Mouse (Mus musculus): ENCODE measurements around the gene Nutm1.

Nutm1 gene

DNA sequence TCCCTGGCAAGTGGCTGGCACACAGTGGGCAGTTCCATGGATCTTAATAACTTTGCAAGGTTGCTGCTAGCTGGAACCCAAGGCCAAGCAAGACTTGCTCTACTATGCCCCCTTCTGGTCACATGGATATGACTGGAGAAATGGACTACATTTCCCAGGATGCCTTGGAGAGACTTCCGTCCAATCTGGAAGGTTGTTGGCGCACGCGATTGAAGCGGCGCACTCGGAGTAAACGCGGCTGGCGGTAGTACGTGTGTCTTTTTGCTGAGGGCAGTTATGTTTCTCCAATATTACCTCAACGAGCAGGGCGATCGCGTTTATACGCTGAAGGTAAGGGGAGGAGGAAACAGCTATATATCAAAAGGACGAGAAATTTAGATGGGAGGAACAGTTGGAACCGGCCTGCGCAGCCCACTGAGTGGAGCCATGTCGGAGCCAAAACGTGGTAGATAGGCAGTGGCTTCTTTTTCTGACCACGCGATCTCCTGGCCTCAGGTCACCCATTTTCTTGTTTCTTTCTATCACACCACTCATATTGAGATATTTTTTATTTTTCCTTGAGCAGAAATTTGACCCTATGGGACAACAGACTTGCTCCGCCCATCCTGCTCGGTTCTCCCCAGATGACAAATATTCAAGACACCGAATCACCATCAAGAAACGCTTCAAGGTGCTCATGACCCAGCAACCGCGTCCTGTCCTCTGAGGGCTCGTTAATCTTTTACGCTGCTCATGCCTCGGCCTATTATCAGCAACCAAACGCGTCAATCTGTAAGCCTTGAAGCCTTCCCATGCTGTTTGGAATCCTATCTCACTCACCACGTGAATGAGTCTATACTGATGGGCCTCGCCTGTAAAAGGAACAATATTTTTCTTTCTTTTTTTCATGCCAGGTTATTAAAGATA, 2.9 kb upstream of the Nutm1 start, which contains the start of gene Nop10:
Gene Nop10, plus strand, starts transcription at position 179 of the 906 bp plus-strand sequence.
- peak; percentile 84 for DNase-seq (ENCODE audit: low read depth, low spot score)

DNA sequence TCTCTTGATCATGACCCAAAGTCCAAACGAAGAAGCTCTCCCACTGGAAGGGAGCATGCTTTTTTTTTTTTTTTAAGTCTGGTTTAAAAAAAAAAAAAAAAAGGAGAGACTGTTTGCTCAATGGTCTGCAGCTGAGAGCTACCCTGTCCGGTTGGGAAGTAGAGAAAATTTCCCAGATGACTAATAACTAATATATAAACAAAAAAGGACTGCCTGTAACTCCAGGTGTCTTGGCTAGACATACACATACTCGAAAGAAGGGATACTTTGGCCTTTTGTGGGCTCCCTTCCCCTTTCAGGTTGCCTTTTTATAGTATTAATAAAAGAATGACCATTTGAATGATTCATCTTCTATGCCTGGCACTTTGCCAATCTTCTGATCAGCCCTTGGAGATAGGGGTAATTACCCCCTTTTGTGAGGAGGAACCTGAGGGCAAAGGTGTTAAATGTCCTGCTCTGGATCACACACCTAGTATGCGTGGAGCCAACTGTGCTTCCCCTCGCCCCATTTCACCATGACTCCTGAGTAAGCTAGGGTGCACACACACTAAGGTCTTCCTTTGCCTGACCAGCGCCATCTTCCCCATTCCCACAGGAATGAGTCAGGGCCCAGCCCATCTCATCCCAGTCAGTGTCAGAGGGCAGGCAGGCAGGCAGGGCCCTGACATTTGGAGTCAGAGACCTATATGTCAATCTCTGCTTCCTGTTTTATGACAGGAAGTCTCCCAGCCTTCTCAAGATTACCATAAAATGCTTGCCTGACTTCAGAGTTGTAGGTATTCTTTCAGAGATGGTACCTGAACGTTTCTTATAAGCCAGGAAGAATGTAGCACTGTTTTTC, 4.2 kb downstream of the Nutm1 start:
- DNase-seq (ENCODE audit: low read depth, low spot score), result no peak

DNA sequence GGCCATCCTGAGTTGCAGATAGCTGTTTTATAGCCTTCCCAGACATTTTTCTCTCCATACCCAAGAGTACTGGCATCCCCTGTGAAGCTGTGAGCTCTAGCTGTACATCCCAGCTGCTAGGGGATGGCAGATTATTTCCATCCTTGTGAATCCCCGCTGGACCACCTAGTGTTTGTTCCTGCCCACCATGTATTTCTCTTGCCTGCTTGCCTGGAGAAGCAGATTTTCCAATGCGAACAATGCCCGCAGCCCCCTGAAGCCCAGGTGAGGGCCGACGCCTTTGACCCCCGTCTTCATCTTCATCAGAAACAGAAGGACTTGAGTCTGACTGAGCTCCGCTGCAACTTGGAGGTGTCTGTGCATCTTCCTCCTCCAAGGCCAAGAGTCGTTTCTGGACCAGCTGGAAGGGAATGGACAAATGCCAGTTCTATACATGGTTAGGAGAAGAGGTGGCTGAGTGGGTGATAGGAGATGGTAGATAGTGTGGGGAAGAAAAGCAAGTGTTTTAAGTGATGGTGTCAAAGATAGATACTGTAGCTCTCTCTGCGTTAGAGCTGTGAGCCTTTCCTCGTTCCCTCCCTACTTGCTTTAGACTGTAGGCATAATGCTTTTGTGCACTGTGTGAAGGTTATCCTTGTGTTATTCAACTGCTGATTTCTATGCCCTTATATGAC, 9.2 kb downstream of the Nutm1 start:
- no peak for DNase-seq (ENCODE audit: low read depth, low spot score)

DNA sequence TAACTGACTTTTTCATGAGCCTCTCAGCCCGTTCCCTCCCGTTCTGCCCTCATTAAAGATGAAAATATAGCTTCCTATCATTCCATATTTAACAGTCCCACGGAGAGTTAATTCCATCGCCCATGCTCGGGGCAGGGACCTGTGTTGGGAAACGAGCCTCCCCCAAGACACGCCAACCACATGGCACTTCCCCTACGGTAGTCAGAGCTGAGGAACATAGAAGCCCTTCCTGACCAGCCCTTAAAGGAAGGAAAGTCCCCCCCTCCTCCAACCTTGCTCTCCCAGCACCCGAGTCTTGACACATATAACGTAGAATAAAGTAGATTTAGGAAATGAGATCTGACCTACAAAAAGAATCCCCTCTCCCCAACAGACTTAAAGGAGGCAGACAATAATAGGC, 11.8 kb downstream of the Nutm1 start:
- DNase-seq (ENCODE audit: low read depth, low spot score), result no peak

DNA sequence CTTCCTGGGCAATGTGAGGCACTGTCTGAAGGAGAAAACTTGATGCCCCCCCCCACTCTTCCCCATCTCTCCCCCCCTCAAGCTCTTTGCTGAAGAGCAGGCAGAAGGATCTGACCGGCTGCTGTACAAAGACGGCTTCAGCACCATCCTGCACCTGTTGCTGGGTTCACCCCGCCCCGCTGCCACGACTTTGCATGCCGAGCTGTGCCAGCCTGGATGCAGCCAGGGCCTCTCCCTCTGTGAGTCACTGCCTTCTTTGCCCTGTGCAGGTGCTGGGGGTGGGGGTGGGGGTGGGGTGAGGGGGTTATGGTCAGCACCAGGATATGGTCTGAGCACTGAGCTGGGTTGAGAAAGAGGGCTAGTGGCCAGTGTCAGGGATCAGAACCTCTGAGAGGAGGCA, 12.9 kb downstream of the Nutm1 start:
- DNase-seq (ENCODE audit: low read depth, low spot score), result no peak

DNA sequence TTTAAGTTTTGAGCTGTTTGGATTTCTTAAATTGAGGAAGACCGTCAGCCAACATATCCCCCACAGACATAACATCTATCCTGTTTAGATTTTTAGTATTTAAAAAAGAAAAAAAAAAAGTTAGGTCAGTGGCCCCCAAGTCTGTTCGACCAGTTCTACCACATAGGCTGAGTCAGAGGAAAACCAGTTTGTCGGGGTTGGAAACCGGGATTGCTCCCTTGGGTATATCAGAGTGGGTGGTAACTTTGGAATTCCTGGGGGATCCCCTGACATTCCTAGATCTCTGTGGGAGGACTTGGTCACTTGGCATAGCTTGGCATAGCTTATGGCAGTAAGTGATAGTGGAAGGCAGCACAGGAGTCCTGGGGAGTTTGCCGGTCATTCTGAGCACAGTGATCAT, 13.8 kb downstream of the Nutm1 start:
- DNase-seq (ENCODE audit: low read depth, low spot score), result no peak

DNA sequence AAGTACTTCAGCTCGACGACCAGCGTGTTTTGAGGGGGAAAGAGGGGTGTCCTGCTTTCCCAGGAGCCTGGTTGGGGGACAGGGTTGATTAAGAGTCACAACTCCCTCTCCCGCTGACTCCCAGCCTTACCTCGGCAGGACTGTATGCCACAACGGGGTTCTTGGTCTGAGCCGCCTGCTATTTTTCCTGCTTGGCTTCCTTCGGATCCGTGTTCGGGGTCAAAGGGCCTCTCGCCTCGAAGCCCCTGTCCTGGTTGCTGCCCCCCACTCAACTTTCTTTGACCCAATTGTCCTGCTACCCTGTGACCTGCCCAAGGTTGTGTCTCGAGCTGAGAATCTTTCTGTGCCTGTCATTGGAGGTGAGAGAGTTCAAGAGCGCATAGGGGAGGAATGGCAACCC, 17.3 kb downstream of the Nutm1 start:
- DNase-seq (ENCODE audit: low read depth, low spot score), result no peak

DNA sequence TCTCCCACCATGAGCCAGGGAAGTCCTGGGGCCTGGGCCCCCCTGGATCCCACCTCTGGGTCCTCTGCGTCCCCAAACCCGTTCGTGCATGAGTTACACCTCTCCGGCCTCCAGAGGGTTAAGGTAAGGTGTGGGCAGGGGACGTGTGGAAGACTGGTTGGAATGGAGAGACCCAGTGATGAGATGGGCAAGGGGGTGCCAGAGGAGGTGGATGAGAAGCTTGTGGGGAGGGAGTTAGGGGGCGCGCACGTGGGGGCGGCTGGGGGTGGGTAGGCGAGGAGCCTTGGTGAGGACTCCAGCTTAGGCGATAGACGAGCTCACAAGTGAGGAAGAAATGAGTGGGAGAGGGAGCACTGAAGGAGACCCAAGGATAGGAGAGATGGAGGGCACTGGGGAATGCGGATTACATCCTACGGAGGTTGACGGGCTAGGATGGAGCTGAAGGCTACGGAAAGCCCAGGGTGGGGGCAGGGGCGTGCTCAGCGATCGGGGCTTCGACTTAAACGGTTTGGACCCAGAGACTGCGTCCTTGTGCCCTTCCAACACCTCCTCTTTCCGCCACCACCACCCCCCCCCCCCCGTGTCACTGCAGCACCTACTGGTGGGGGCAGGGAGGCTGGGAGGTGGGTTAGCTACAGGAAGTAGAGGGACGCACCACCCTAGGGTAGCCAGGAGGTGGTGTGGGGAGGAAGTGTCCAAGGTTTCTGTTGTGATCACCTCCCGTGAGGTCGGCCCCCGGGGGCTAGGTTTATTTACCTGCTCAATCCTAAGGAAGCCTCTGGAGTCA, 19.0 kb downstream of the Nutm1 start:
- peak; percentile 13 for DNase-seq (ENCODE audit: low read depth, low spot score)

DNA sequence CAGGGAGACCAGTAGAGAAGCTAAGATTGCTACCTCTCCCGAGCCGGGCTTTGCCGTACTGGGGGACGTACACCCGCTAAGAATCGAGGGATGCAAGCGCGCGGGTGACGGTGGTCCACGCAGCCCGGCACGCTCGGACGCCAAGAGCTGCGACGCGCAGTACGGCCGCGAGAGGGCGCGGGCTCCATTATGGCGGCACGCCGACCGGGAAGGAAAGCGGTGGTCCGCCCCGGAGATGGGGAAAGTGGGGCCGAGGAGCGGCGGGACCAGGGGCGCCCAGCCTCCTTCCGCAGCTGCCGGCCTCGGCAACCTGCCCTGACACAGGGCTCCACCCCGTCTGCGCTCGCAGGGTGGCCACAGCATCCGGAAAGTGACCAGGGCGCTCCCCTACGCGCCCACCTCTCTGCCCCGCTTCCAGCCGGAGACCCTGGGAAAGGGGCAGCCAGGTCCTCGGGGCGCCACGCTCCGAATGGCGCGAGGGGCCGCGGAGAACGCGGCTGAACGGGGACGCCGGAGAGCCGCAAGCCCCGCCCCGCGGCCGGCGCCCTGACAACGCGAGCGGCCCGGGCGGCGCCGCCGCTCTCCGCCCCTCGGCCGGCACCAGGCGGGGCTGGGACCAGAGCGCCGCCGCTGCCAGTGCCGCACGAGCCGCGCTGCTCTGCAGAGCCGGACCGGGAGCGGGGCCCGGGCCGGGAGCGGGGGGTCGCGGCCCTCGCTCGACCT, 19.7 kb downstream of the Nutm1 start, which contains the start of gene Lpcat4:
Gene Lpcat4, plus strand, starts transcription at position 257 of the 723 bp plus-strand sequence.
- peak; percentile 65 for DNase-seq (ENCODE audit: low read depth, low spot score)

DNA sequence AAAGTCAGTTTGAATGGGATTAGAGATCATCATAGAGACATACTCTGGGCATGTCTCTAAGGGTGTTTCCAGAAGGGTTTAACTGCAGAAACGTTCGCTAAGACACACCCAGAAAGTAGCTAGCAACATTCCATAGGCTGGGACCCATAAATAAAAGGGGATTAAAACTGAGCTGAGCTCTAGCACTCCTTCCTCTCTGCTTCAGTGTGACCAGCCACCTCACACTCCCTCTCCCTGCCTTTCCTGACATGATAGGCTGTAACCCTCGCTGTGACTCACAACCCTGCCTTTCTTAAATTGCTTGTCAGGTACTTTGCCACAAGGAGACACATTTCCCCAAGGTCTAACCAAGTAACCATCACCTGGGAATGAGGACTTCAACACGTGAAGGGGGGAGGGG, 21.1 kb downstream of the Nutm1 start:
- no peak for DNase-seq (ENCODE audit: low read depth, low spot score)

DNA sequence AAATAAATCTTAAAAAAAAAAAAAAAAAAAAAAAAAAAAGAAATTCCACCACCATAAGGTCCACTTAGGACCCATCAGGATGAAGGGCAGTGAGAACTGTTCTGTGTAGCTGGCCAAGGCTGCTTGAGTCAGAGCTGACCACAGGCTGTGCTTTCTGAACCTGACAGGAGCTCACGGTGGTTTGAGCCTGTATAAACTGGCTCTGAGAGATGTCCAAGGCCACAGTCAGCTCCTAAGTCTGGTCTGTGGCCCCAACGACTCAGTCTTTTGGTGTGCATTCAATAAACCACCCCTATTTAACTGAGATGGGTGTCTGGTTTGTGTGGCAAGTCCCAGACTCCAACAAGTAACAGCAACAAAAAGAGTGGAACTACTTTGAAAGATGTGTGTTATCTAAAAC, 22.5 kb downstream of the Nutm1 start:
- no peak for DNase-seq (ENCODE audit: low read depth, low spot score)

DNA sequence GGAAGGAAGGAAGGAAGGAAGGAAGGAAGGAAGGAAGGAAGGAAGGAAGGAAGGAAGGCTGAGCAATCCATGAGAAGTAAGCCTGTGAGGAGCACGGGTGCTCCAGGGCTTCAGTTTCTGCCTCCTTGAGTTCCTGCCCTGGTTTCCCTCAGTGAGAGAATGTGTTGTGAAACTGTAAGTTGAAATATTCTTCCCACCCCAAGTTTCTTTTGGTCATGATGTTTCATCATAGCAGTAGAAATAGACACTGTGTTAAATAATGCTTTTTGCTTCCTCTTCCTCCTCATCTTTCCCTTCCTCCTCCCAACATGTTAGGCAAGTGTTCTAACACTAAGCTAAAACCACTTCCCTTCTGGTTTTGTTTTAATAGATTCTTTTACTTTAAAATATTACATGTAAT, 26.5 kb downstream of the Nutm1 start:
- no peak for DNase-seq (ENCODE audit: low read depth, low spot score)

DNA sequence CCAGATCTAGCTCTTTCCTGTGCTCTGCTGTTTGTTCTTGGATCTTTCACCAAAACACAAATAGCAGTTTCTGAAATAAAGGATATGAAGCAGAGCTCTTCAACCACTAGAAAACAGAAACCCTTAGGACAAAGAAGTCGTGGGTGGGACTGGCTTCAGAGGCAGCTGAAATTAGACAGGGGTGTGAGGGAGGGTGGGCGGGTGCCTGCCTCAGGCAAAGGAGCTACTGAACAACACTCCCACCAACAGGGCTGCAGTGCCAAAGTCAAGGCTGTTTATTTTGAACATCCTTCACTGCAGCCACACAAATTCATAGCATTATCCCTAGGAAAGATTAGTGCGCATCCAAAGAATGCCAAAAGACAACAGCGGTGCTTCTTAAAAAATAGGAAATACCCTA, 34.7 kb downstream of the Nutm1 start:
- no peak for DNase-seq (ENCODE audit: low read depth, low spot score)

DNA sequence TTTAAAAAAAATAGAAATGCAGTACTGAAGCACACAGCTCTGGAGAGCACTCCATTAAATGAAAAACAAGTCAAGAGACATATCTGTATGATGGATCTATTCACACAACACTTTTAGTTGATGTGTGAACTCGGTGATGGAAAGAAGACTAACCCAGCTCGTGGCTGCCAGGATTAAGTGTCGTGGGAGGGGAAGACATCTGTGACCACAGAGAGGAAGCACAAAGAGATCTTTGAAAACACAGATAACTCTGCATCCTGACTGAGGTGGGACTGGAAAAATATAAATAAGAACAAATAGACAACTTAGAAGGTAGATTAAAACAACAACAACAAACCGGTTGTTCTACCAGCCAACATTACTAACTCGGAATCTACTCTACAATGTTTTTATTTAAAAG, 36.5 kb downstream of the Nutm1 start:
- no peak for DNase-seq (ENCODE audit: low read depth, low spot score)

DNA sequence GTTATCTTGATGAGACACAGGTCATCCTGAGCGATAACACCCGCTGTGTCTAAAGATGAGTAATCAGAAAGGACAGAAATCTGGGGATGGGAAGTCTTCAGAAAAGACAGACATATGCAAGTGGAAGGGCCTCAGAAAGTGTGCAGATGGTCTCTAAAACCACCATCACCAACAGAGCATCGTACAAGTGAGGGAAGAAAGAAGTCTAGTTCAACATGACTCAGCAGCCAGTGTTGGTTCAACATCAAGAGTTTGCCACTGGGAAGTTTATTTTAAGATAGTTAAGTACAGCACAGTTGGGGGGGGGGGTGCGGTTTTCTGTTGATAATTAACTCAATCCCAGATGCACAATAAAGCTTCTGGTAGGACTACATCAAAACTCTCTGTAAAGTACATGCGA, 38.2 kb downstream of the Nutm1 start:
- DNase-seq (ENCODE audit: low read depth, low spot score), result no peak

DNA sequence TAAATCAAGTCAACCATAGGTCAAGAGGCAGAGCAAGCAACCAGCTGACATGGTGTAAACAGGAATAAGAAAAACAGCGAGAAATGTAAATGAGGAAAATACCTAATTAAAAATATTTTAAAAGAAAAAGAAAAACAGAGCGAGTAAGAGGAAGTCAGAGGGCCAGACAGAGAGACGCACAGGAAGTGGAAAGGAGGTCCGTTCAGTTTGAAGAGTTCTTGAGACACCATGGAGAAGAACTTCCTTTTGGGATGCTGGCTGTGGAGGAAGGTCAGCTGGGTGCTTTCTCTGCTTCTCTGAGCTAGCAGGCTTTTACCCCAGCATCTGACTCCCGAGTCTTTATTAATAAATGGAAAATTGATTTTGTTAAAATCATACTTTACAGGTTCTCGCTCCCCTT, 41.5 kb downstream of the Nutm1 start:
- DNase-seq (ENCODE audit: low read depth, low spot score), result no peak

DNA sequence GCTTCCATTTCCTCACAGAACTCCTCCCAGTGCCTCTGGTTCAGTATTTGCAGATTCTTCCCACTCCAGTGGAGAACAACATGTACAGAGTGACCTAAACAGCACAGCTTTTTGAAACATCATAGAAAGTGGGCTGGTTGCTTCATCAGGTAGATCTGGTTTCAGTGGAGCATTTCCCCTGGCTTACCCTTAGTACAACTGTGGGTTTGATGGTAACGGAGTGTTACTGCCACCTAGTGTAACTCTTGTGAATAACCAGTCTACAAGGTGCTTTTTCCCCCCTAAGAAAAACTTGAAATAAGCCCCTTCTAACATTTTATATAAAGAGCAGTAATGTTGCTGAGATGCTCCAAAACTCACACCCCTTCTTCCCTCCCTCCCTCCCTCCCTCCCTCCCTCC, 43.1 kb downstream of the Nutm1 start:
- no peak for DNase-seq (ENCODE audit: low read depth, low spot score)

DNA sequence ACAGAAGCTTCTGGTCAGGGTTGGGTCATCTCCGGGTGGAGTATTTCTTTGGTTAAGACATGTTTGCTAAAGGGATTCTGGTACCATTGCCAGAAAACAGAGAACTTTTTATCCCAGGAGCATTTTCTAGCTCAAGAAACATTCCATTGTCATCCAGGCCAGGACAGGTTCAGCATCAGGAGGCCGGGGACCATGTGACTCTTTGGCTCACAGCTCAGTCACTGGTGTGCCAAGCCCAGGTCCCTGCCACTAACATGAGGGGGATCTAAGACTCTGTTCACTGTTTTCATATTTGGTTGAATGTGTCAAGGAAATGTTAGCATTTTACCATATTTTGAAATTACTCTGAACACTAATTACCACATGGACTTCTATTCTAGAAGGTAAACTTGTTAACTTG, 48.4 kb downstream of the Nutm1 start:
- no peak for DNase-seq (ENCODE audit: low read depth, low spot score)

DNA sequence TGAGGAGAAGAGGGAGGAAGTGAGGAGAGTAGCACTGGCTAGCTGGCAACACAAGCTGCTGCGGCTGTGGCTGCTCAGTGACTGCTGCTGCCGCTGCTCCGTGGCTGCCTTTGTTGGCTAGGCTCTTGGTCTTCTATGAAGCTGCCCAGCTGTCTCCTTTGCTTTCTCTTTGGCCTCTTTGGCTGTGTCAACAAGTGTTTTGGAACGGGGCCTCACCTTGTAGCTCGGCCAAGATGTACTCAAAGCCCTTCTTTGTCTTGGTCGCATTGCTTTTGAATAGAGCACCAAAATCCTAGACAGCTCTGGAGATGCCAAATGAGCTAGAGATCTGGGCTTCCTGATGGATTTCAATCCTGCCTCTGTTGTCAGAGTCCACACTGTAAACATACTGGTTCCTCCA, 48.9 kb downstream of the Nutm1 start:
- no peak for DNase-seq (ENCODE audit: low read depth, low spot score)

DNA sequence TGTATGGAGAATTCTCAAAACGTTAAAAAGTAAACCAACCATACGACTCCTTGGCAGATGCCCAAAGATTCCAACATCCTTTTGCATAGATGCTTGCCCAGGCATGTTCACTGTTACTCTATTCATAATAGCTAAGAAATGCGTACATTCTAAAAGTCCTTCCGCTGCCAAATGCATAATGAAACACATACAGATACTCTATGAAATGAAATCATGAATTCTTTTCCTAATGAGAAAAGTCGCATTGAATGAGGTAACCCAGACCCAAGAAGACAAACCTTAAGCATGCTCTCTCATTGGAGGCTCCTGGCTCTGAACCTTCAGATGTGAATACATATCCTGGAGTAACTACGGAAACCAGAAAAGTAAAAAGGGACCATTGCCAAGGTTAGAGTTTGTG, 56.0 kb downstream of the Nutm1 start:
- DNase-seq (ENCODE audit: low read depth, low spot score), result no peak
